Mouse (Mus musculus): Measurements from ENCODE around the gene Scnn1a. TPM values are rescaled to one million over a fixed set of nuclear protein-coding genes. Genes with fewer than 3 reads are reported as not detected.
"Not testable (repeated sequence)": the region's sequence is repeated elsewhere in the genome, so short reads cannot be mapped to it uniquely, and the experiment has no call there.

Gene Scnn1a
- 1.7 and 5.6 TPM in 2 replicates for polyA plus RNA-seq (2011; ENCODE audit: insufficient read depth, insufficient read length, low replicate concordance, missing spikeins)

DNA sequence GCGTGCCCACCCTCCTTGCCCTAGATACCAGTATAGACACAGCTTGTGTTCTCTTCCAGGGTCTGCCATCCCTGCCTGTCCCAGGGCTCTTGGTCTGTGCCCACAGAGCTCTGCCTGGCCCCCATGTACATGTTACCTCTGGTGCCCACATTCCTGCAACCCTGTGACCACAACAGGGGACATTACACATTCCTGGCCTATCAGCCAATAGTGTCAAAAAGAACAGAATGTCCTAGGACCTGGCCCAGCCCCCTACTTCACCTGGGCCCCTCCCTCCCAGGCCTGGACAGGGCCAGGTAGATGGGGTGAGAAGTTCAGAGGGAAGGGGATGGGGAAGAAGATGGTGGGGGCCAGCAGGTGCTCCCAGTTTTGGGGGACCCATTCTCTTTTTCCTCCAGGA is at the start of gene Scnn1a:
TSS of gene Scnn1a (plus strand) at position 337 of the 400 bp plus-strand sequence.
- no peak for TF ChIP-seq CTCF (IDR thresholded peaks at IDR 0.05; ENCODE audit: control insufficient read depth, insufficient read depth, low read length)
- TF ChIP-seq POLR2A (IDR thresholded peaks at IDR 0.05; ENCODE audit: borderline replicate concordance, control insufficient read depth, low read depth, low read length) = no peak
- 68% methylated on average over 1 of the region's 1 CpGs for WGBS
- Histone ChIP-seq H3K4me3 (replicated peaks; ENCODE audit: control insufficient read depth, low read depth, low read length) (no peak within 1 kb of the TSS), H3K4me1 (ENCODE audit: control insufficient read depth, insufficient read depth, low read length) (no peaks in the 10 kb centered on the region), H3K27ac (ENCODE audit: control insufficient read depth, insufficient read depth, low read depth, low read length, poor library complexity) (no peak within 1 kb of the TSS)

DNA sequence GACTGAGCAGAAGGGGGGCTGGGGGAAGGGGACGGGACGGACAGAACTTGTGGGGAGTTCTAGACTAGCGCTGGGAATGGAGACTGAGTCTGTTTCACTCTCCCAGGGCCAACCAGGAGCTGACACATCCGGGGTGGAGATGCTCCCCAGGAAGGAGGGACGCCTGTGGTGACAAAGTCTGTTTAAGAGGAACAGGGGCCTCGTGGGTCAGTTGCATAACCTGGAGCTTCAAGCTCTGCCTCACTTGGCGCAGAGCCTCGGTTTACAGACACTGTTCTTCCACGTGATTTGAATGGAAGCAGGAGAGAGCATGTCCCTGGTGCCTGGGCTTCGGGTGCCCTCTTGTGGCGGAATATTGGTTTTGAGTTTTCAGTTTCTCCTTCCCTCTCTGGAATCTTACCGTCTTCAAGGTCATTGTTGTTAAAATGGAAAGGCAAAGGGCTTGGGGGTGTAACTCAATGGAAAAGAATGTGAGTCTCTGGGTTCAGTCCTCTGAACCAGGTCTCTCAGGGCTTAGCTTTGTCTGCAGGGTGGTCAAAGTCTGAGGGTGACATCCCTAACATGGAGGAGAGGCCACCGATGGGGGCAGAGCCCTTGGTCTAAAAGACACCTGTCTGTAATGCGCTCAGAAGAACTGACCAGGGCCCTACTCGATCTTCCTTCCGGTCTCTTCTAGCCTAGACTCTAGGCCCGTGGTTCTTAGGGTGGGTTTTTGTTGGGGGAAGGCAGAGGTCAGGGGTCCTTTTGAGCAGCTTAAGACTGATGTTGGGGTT is 48.8 kb upstream of the Scnn1a start:
- peak overlapping the region; percentile 79 for H3K27ac ChIP-seq (ENCODE audit: control insufficient read depth, insufficient read depth, low read depth, low read length, poor library complexity)
- no peaks in the 10 kb centered on the region for H3K4me1 ChIP-seq (ENCODE audit: control insufficient read depth, insufficient read depth, low read length)
- peak overlapping the region; percentile 4 for H3K4me3 ChIP-seq (replicated peaks; ENCODE audit: control insufficient read depth, low read depth, low read length)
- TF ChIP-seq POLR2A (IDR thresholded peaks at IDR 0.05; ENCODE audit: borderline replicate concordance, control insufficient read depth, low read depth, low read length) (no peak), CTCF (IDR thresholded peaks at IDR 0.05; ENCODE audit: control insufficient read depth, insufficient read depth, low read length) (peak; percentile 95)
- 8% methylated on average over 17 of the region's 17 CpGs for WGBS

DNA sequence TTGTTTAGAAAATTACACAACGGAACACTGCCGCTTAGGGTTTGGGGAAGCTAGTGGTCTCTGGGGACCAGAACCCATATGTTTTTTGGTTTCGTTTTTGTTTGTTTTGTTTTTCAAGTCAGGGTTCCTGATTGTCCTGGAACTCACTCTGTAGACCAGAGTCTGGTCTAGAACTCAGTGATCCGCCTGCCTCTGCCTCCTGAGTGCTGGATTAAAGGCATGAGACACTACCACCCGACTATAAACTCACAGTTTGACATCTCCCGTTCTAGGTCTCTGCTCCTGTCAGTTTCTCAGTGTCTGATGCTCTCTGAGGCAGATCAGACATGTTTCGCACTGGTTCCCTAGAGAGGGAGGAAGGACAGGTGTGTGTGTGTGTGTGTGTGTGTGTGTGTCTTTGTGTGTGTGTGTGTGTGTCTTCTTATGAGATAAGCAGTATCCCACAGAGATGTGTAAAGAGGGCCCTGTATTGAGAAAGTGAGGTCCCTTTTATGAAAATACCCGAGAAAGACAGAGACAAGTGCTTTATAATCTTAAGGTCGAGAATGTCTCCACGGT is 48.2 kb upstream of the Scnn1a start:
- 56% methylated on average over 10 of the region's 10 CpGs for WGBS
- Histone ChIP-seq H3K27ac (ENCODE audit: control insufficient read depth, insufficient read depth, low read depth, low read length, poor library complexity) (peak overlapping the region; percentile 79; the same call in 1 of the 2 replicates), H3K4me1 (ENCODE audit: control insufficient read depth, insufficient read depth, low read length) (no peaks in the 10 kb centered on the region)

DNA sequence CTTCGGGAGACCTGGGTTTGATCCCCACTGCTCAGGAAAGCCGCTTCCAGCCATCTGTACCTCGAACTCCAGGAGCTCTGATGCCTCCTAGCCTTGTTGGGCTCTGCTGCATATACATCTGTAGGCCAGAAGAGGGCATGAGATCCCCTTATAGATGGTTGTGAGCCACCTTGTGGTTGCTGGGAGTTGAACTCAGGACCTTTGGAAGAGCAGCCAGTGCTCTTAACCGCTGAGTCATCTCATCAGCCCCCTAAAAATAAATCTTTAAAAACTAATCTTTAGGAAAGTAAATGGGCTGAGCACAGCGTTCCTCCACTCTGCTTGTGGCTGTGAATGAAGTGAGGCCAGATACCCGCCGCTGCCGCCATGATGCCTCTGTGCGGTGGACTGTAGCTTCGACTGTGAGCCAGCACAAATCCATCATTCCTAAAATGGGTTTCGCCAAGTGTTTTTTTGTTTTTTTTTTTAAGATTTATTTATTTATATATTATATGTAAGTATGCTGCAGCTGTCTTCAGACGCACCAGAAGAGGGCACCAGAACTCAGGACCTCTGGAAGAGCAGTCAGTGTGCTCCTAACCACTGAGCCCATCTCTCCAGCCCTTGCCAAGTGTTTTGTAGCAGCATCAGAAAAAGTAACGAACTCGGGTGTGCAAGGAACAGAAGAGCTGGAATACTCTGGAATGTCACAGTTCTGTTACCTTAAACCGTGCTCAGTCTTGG is 45.5 kb upstream of the Scnn1a start:
- 53% methylated on average over 15 of the region's 15 CpGs for WGBS
- H3K4me1 ChIP-seq (ENCODE audit: control insufficient read depth, insufficient read depth, low read length) = no peaks in the 10 kb centered on the region
- H3K27ac ChIP-seq (ENCODE audit: control insufficient read depth, insufficient read depth, low read depth, low read length, poor library complexity) = no peak overlapping the region
- H3K4me3 ChIP-seq (replicated peaks; ENCODE audit: control insufficient read depth, low read depth, low read length) = no peak overlapping the region
- no peak for TF ChIP-seq POLR2A (IDR thresholded peaks at IDR 0.05; ENCODE audit: borderline replicate concordance, control insufficient read depth, low read depth, low read length)
- peak; percentile 49 for TF ChIP-seq CTCF (IDR thresholded peaks at IDR 0.05; ENCODE audit: control insufficient read depth, insufficient read depth, low read length)

More for the DNA sequence above, 48.2 kb upstream of the Scnn1a start:
- TF ChIP-seq POLR2A (IDR thresholded peaks at IDR 0.05; ENCODE audit: borderline replicate concordance, control insufficient read depth, low read depth, low read length) (no peak), CTCF (IDR thresholded peaks at IDR 0.05; ENCODE audit: control insufficient read depth, insufficient read depth, low read length) (no peak)
- H3K4me3 ChIP-seq (replicated peaks; ENCODE audit: control insufficient read depth, low read depth, low read length) = no peak overlapping the region

DNA sequence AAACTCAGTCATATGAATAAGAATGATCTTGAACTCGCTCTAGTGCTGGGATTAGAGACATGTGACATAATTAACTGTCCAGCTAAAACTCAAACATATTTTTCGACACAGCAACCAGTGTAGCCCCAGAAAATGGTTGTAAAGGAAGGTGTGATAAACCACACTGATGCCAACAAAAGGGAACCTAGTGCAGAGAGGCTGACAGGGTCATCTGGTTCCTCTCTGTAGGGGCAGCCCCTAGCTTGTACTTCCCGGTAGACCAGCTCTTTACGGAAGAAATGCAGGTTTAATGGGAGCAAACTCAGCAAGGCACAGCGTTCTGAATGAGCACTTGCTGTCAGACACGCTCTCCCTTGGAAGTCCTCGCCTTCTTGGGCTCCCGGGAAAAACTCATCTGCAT is 40.7 kb upstream of the Scnn1a start:
- TF ChIP-seq CTCF (IDR thresholded peaks at IDR 0.05; ENCODE audit: control insufficient read depth, insufficient read depth, low read length) = no peak
- no peak for TF ChIP-seq POLR2A (IDR thresholded peaks at IDR 0.05; ENCODE audit: borderline replicate concordance, control insufficient read depth, low read depth, low read length)
- H3K27ac ChIP-seq (ENCODE audit: control insufficient read depth, insufficient read depth, low read depth, low read length, poor library complexity) = 0 out of 2 replicates have a peak overlapping the region, but pooled peaks have one; percentile 7
- H3K4me3 ChIP-seq (replicated peaks; ENCODE audit: control insufficient read depth, low read depth, low read length) = no peak overlapping the region
- H3K4me1 ChIP-seq (ENCODE audit: control insufficient read depth, insufficient read depth, low read length) = no peaks in the 10 kb centered on the region
- WGBS = 37% methylated on average over 8 of the region's 8 CpGs

DNA sequence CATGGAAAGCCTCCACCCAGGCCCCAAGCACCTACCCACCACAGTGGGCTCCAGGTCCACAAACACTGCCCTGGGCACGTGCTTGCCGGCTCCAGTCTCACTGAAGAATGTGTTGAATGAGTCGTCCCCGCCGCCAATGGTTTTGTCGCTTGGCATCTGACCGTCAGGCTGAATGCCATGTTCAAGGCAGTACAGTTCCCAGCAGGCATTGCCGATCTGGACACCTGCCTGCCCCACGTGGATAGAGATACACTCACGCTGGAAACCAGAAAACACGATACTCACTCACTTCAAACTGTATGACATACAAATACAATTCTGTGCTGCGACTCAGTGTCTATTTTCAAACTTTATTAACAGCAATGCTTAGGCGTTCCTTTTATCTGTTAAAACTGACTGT is 37.7 kb upstream of the Scnn1a start:
- H3K4me1 ChIP-seq (ENCODE audit: control insufficient read depth, insufficient read depth, low read length); H3K27ac ChIP-seq (ENCODE audit: control insufficient read depth, insufficient read depth, low read depth, low read length, poor library complexity); H3K4me3 ChIP-seq (replicated peaks; ENCODE audit: control insufficient read depth, low read depth, low read length): not testable (repeated sequence)
- WGBS = 88% methylated on average over 13 of the region's 13 CpGs

DNA sequence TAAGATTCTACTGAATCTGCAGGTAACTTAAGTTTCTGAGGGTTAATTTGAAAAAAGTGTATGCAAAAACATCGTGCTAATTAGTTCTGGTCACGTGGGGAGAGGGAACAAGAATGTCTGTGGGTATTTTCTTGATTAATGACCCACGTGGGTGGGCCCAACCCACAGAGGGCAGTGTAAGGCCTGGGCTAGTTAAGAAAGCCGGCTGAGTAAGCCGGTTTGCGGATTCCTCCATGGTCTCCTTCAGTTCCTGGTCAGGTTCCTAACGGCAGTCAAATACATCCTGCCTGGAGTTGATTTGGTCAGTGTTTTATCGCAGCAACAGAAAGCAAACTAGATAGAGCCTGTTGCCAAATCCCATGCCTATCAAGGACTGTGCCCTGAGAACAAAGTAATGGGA is 36.2 kb upstream of the Scnn1a start:
- TF ChIP-seq POLR2A (IDR thresholded peaks at IDR 0.05; ENCODE audit: borderline replicate concordance, control insufficient read depth, low read depth, low read length) = no peak
- TF ChIP-seq CTCF (IDR thresholded peaks at IDR 0.05; ENCODE audit: control insufficient read depth, insufficient read depth, low read length) = no peak
- H3K4me3 ChIP-seq (replicated peaks; ENCODE audit: control insufficient read depth, low read depth, low read length) = no peak overlapping the region
- no peak overlapping the region for H3K27ac ChIP-seq (ENCODE audit: control insufficient read depth, insufficient read depth, low read depth, low read length, poor library complexity)
- WGBS = 67% methylated on average over 8 of the region's 8 CpGs
- H3K4me1 ChIP-seq (ENCODE audit: control insufficient read depth, insufficient read depth, low read length) = no peaks in the 10 kb centered on the region

DNA sequence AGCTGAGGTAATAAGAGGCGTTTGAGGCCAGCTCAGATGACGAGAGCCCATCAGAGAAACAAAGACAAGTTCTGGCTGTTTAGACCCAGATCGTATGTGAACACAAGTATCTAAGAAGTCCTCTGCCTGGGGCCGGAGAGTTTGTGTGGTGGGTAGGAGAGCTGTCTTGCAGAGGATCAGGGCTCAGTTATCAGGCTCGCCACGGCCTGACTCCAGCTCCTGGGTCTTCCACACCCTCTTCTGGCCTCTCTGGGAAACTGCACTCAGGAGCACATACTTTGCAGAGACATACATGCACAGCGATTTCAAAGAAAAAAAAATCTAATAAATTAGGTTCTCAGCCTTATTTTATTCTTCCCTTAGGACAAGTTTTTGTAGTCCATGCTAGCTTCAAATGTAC is 35.7 kb upstream of the Scnn1a start:
- Histone ChIP-seq H3K27ac (ENCODE audit: control insufficient read depth, insufficient read depth, low read depth, low read length, poor library complexity) (no peak overlapping the region), H3K4me1 (ENCODE audit: control insufficient read depth, insufficient read depth, low read length) (no peaks in the 10 kb centered on the region), H3K4me3 (replicated peaks; ENCODE audit: control insufficient read depth, low read depth, low read length) (no peak overlapping the region)
- TF ChIP-seq POLR2A (IDR thresholded peaks at IDR 0.05; ENCODE audit: borderline replicate concordance, control insufficient read depth, low read depth, low read length) (no peak), CTCF (IDR thresholded peaks at IDR 0.05; ENCODE audit: control insufficient read depth, insufficient read depth, low read length) (no peak)
- WGBS = 89% methylated on average over 7 of the region's 7 CpGs

Measured in bone marrow, adult 2 months (tissue).